Mouse (Mus musculus) frontal cortex, postnatal 25 days (tissue): ENCODE results near the gene Slc22a14.

Source experiments
- DNase-seq, 2 experiments: peaks; one replicate each; pipeline ENCODE4 v3.0.0; 2022; ENCODE audit warnings: low spot score in 2 of 2

Slc22a14 gene

DNA sequence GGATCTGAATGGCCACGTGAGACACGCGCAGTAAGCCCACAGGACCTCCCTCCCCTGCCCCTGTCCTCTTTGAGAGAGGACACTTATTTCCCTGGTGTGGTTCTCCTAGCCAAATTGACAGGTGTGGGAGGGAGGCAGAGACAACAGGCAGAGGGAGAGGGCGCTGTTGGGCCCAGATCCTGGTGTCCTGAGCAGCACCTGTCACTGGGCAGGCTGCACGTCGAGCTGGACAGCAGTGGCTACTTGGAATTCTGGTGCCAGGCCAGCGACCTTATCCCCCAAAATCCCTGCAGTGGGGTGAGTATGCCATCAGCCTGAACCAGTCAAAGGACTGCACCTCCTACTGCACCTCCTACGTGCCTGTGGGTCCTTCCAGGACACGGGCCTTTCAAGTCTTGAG is 222.0 kb downstream of the Slc22a14 start:
- DNase-seq: no peak

- DNase-seq: no peak
These were observed 223.3 kb downstream of the Slc22a14 start for GRCm38 (mm10) chr9:119142066-119142465.

GRCm38 (mm10) chr9:119138836-119139235 is 226.5 kb downstream of the Slc22a14 start:
- DNase-seq: no peak

DNA sequence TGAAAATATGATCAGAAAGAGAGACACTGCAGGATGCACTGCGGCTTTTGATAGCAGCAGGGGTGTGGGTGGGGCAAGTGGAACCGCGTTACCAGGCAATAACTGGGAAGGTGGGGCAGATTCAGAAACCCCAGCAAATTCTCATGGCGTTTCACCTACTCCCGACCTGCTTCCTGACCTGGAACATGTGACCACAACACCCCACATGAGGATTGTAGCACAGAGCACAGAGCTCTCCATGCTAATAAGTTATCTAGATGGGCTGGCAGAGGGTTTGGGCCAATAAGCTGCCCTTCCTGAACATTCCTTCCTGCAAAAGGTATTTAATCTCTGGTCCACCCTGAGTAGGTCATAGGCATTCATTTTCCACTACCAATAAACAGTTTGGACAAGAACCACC is 234.7 kb downstream of the Slc22a14 start:
- no peak for DNase-seq

GRCm38 (mm10) chr9:119128436-119129181 is 236.7 kb downstream of the Slc22a14 start:
- no peak for DNase-seq

DNA sequence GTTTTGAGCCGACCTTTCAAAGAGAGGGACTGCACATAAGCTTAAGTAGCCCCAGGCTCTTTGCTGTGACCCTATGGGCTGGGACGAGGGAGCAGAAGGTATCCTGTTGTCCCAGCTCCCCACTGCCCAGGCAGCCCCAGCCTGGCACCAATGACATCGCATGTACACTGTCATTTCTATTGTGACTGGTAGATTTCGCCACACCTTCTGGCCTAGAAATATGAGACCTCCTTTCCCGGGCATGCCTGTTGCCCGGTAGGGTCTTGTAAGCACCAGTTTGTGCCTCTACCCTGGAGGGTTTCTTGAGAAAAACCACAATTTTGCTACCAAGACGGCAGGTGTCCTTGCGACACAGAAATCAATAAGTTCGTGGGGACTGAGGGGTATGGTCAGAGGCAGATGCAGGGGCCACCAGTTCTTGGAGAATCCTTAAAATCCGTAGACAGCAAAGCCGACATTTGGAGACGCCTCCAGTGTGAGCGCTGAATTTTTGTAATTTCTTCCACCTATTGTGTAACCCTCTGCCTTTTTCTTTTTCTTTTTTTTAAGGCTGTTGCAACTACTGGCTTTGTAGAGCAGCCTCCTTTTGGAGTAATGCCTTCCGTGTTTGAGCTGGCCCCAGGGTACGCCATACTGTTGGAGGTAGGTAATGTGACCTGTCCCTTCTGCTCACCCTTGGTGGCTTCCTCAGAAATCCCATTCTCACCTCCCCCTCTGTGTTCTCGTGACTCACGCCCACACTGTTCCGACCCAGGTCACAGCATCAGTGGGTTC is 242.6 kb downstream of the Slc22a14 start:
- DNase-seq: no peak

DNA sequence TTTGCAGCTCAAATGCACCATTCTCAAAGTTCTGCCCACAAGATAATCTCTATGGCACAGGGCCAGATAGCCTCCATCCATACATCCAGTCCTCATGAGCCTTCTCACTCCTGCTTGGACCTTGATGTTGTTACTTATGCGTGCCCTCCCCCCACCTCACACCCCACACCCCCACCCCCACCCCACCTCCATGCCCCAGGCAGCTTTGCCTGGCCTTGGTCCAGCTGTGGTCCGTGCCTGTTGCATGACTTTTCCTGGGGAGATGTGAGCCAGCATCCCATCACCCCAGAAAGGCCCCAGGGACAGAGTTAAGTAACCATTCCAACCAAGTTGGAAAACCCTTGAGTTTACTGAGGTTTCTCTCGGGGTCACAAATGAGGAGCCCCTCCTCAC is 245.2 kb downstream of the Slc22a14 start:
- no peak for DNase-seq
